Mouse (Mus musculus) MEL (cell line): ENCODE data around the gene Ssh1. TPM values are rescaled to one million over a fixed set of nuclear protein-coding genes. Genes with fewer than 3 reads are reported as not detected.

Experiments
- DNase-seq: peaks from one replicate; pipeline ENCODE4 v3.0.0; 2011; ENCODE audit warnings: low read depth, low spot score
- H3K27ac ChIP-seq: 2 replicates; pipeline ENCODE4 v1.5.1; 2012; ENCODE audit warnings: low read depth, mild to moderate bottlenecking, control low read depth, low read length, moderate library complexity; ENCODE audit not compliant: control insufficient read depth
- H3K27me3 ChIP-seq, 2 experiments: fragments of 150-350 bp in 1 of 2; sonication (generic) in 1 of 2; 2 replicates each; pipeline ENCODE4 v1.6.1; 2012; ENCODE audit warnings: low read length in 2 of 2, mild to moderate bottlenecking in 2 of 2, improper control_type of control experiment in 1 of 2, moderate library complexity in 1 of 2; ENCODE audit not compliant: insufficient read depth in 2 of 2, control insufficient read depth in 1 of 2
- H3K36me3 ChIP-seq, 2 experiments: 2 replicates each; pipeline ENCODE4 v1.6.1; 2012 to 2014; ENCODE audit warnings: low read length in 2 of 2, improper control_type of control experiment in 1 of 2, inconsistent platforms in 1 of 2, mild to moderate bottlenecking in 1 of 2; ENCODE audit not compliant: insufficient read depth in 2 of 2, control insufficient read depth in 1 of 2
- H3K4me1 ChIP-seq, 2 experiments: fragments of 150-350 bp in 1 of 2; sonication (generic) in 1 of 2; 2 replicates each; pipeline ENCODE4 v1.6.1; 2012; ENCODE audit warnings: low read length in 2 of 2, improper control_type of control experiment in 1 of 2, mild to moderate bottlenecking in 1 of 2; ENCODE audit not compliant: insufficient read depth in 2 of 2, control insufficient read depth in 1 of 2
- H3K4me3 ChIP-seq, 2 experiments: fragments of 150-350 bp in 1 of 2; sonication (generic) in 1 of 2; 2 replicates each; pipeline ENCODE4 v1.5.1; 2012; ENCODE audit warnings: low read depth in 2 of 2, low read length in 2 of 2, mild to moderate bottlenecking in 2 of 2, moderate library complexity in 2 of 2, control low read depth in 1 of 2, improper control_type of control experiment in 1 of 2; ENCODE audit not compliant: control insufficient read depth in 1 of 2, insufficient read depth in 1 of 2
- H3K79me2 ChIP-seq: 2 replicates; pipeline ENCODE4 v1.6.1; 2012; ENCODE audit warnings: mild to moderate bottlenecking, low read length, moderate library complexity; ENCODE audit not compliant: control insufficient read depth, poor library complexity, insufficient read depth
- H3K9ac ChIP-seq: 2 replicates; pipeline ENCODE4 v1.6.1; 2012; ENCODE audit warnings: low read depth, mild to moderate bottlenecking, control low read depth, low read length, moderate library complexity; ENCODE audit not compliant: control insufficient read depth, poor library complexity, severe bottlenecking
- H3K9me3 ChIP-seq: fragments of 150-350 bp; sonication (generic); replicated peaks from 2 replicates; pipeline ENCODE4 v1.6.1; 2012; ENCODE audit warnings: mild to moderate bottlenecking, low read length, improper control_type of control experiment, moderate library complexity; ENCODE audit not compliant: insufficient read depth
- CHD1 ChIP-seq: IDR thresholded peaks from 2 replicates; pipeline ENCODE4 v1.6.1; 2012; ENCODE audit warnings: low read depth, mild to moderate bottlenecking, inconsistent platforms, low read length, improper control_type of control experiment
- CHD2 ChIP-seq: IDR thresholded peaks from 2 replicates; pipeline ENCODE4 v1.6.1; 2011; ENCODE audit warnings: low read length, improper control_type of control experiment
- CTCF ChIP-seq, 3 experiments: IDR thresholded peaks in 2 of 3; conservative IDR thresholded peaks in 1 of 3; 2 replicates each; pipeline ENCODE4 v1.5.1; 2011 to 2012; ENCODE audit warnings: low read length in 3 of 3, low read depth in 2 of 3, mild to moderate bottlenecking in 2 of 3, improper control_type of control experiment in 1 of 3, inconsistent platforms in 1 of 3, mixed read lengths in 1 of 3, moderate library complexity in 1 of 3; ENCODE audit not compliant: control insufficient read depth in 1 of 3, insufficient read depth in 1 of 3, poor library complexity in 1 of 3, severe bottlenecking in 1 of 3
- EP300 ChIP-seq, 2 experiments: IDR thresholded peaks; 2 replicates each; pipeline ENCODE4 v1.6.1; 2011; ENCODE audit warnings: improper control_type of control experiment in 2 of 2, low read length in 2 of 2, low read depth in 1 of 2, mild to moderate bottlenecking in 1 of 2
- GABPA ChIP-seq: IDR thresholded peaks from 2 replicates; pipeline ENCODE4 v1.6.1; 2012; ENCODE audit warnings: low read depth, mild to moderate bottlenecking, inconsistent platforms, low read length, improper control_type of control experiment, moderate library complexity
- JUND ChIP-seq: IDR thresholded peaks from 2 replicates; pipeline ENCODE4 v1.6.1; 2011; ENCODE audit warnings: low read depth, mild to moderate bottlenecking, improper control_type of control experiment, low read length
- MXI1 ChIP-seq: IDR thresholded peaks from 2 replicates; pipeline ENCODE4 v1.6.1; 2011; ENCODE audit warnings: mild to moderate bottlenecking, low read depth, low read length, improper control_type of control experiment
- MYB ChIP-seq: IDR thresholded peaks from 2 replicates; pipeline ENCODE4 v1.6.1; 2011; ENCODE audit warnings: mild to moderate bottlenecking, low read depth, low read length, improper control_type of control experiment
- MYC ChIP-seq: IDR thresholded peaks from 2 replicates; pipeline ENCODE4 v1.6.1; 2011; ENCODE audit warnings: low read depth, mild to moderate bottlenecking, low read length, improper control_type of control experiment, moderate library complexity
- NRF1 ChIP-seq: IDR thresholded peaks from 2 replicates; pipeline ENCODE4 v1.6.1; 2014; ENCODE audit warnings: low read depth, mild to moderate bottlenecking, inconsistent platforms, low read length, improper control_type of control experiment, moderate library complexity; ENCODE audit not compliant: poor library complexity, insufficient read depth, severe bottlenecking
- POLR2A ChIP-seq, 2 experiments: IDR thresholded peaks; 2 replicates each; pipeline ENCODE4 v1.6.1; 2011 to 2012; ENCODE audit warnings: low read length in 2 of 2, mild to moderate bottlenecking in 2 of 2, control low read depth in 1 of 2, improper control_type of control experiment in 1 of 2, low read depth in 1 of 2, moderate library complexity in 1 of 2; ENCODE audit not compliant: control insufficient read depth in 1 of 2, insufficient read depth in 1 of 2, poor library complexity in 1 of 2
- POLR2AphosphoS5 ChIP-seq: IDR thresholded peaks from 2 replicates; pipeline ENCODE4 v1.6.1; 2012; ENCODE audit warnings: low read depth, borderline replicate concordance, mild to moderate bottlenecking, inconsistent platforms, low read length, moderate library complexity, mixed read lengths
- RCOR1 ChIP-seq: IDR thresholded peaks from 2 replicates; pipeline ENCODE4 v1.6.1; 2012; ENCODE audit warnings: low read depth, mild to moderate bottlenecking, inconsistent platforms, low read length, improper control_type of control experiment
- SIN3A ChIP-seq: IDR thresholded peaks from 2 replicates; pipeline ENCODE4 v1.6.1; 2012; ENCODE audit warnings: low read length, improper control_type of control experiment, inconsistent platforms
- SMC3 ChIP-seq: IDR thresholded peaks from 2 replicates; pipeline ENCODE4 v1.6.1; 2011; ENCODE audit warnings: low read depth, low read length, improper control_type of control experiment
- TAL1 ChIP-seq: IDR thresholded peaks from 2 replicates; pipeline ENCODE4 v1.6.1; 2012; ENCODE audit warnings: mild to moderate bottlenecking, inconsistent platforms, low read length, moderate library complexity, mixed read lengths
- TCF12 ChIP-seq: IDR thresholded peaks from 2 replicates; pipeline ENCODE4 v1.6.1; 2014; ENCODE audit warnings: low read depth, mild to moderate bottlenecking, inconsistent platforms, low read length, improper control_type of control experiment, moderate library complexity
- UBTF ChIP-seq: IDR thresholded peaks from 2 replicates; pipeline ENCODE4 v1.6.1; 2012; ENCODE audit warnings: low read depth, mild to moderate bottlenecking, inconsistent platforms, low read length, improper control_type of control experiment, moderate library complexity, borderline replicate concordance; ENCODE audit not compliant: insufficient read depth
- USF1 ChIP-seq: IDR thresholded peaks from 2 replicates; pipeline ENCODE4 v1.6.1; 2014; ENCODE audit warnings: low read depth, mild to moderate bottlenecking, inconsistent platforms, low read length, improper control_type of control experiment, moderate library complexity
- ZMIZ1 ChIP-seq: IDR thresholded peaks from 2 replicates; pipeline ENCODE4 v1.6.1; 2012; ENCODE audit warnings: low read depth, mild to moderate bottlenecking, inconsistent platforms, low read length, improper control_type of control experiment, moderate library complexity
- ZNF384 ChIP-seq: IDR thresholded peaks from 2 replicates; pipeline ENCODE4 v1.6.1; 2012; ENCODE audit warnings: low read depth, mild to moderate bottlenecking, inconsistent platforms, low read length, improper control_type of control experiment
- polyA plus RNA-seq, 2 experiments: library from polyadenylated mRNA; stranded (reverse) in 1 of 2; unstranded in 1 of 2; fragments of >175 nt in 1 of 2; fragments of >200 nt in 1 of 2; gene quantifications; 2 replicates each; pipeline versions ENCODE4 v1.2.1 to v1.2.4; 2012; ENCODE audit warnings: low replicate concordance in 2 of 2, low read depth in 1 of 2; ENCODE audit not compliant: insufficient read length in 2 of 2, insufficient read depth in 1 of 2, missing spikeins in 1 of 2
- total RNA-seq: library from RNA; depleted of rRNA; stranded (reverse); fragments of 300-350 nt; gene quantifications from 2 replicates; pipeline ENCODE4 v1.2.3, GENCODE M21; 2012

The Ssh1 gene
- total and polyA plus RNA-seq, 3 experiments: 2.3 to 6.8 TPM; not detected in 1

- Histone ChIP-seq H3K79me2 (no peaks in the 10 kb centered on the region), H3K9me3 (no peaks in the 10 kb centered on the region), H3K27ac (no peak overlapping the region), H3K36me3 (peaks cover 0 to 8% of the 10 kb centered on the region in 2 experiments; a peak in 2 of 4 replicates), H3K4me1 (peaks cover 6 to 28% of the 10 kb centered on the region in 2 experiments; a peak in 3 of 4 replicates), H3K9ac (no peak overlapping the region), H3K4me3 (no peak overlapping the region), H3K27me3 (no peaks in the 10 kb centered on the region)
- DNase-seq: no peak
- TF ChIP-seq USF1: no peak
- TF ChIP-seq MYB: no peak
- no peak for TF ChIP-seq UBTF
- TF ChIP-seq SMC3: no peak
- TF ChIP-seq POLR2A (IDR thresholded peaks at IDR 0.05; ENCODE audit: control insufficient read depth in 1 of 2, insufficient read depth in 1 of 2, low read depth in 1 of 2, low read length in 2 of 2, poor library complexity in 1 of 2): no peak
- TF ChIP-seq ZNF384: no peak
- TF ChIP-seq GABPA: no peak
- TF ChIP-seq MYC: no peak
- no peak for TF ChIP-seq JUND
- TF ChIP-seq TCF12: no peak
Measured at GRCm38 (mm10) chr5:113929526-113929925, 64.2 kb downstream of the Ssh1 start.

- TF ChIP-seq POLR2AphosphoS5: no peak
- no peak for TF ChIP-seq ZNF384
- TF ChIP-seq CHD1: no peak
- no peak for TF ChIP-seq RCOR1
- no peak for TF ChIP-seq SIN3A
- TF ChIP-seq NRF1: no peak
- no peak for TF ChIP-seq CTCF (IDR thresholded peaks at IDR 0.05 in 2 of 3, conservative IDR thresholded peaks at IDR 0.05 in 1 of 3; ENCODE audit: control insufficient read depth in 1 of 3, insufficient read depth in 1 of 3, low read depth in 2 of 3, low read length in 3 of 3, poor library complexity in 1 of 3, severe bottlenecking in 1 of 3)
- TF ChIP-seq MXI1: no peak
- TF ChIP-seq EP300 (IDR thresholded peaks at IDR 0.05; ENCODE audit: low read depth in 1 of 2, low read length in 2 of 2): peak in 1 of 2 experiments; percentile 34; a peak in 1 of 4 replicates
- no peak for TF ChIP-seq ZMIZ1
- peak; percentile 36; the same call in 1 of the 2 replicates for TF ChIP-seq TAL1
- no peak for TF ChIP-seq MYC
- TF ChIP-seq CHD2: no peak
- no peaks in the 10 kb centered on the region for H3K27me3 ChIP-seq
- no peaks in the 10 kb centered on the region for H3K79me2 ChIP-seq
- no peaks in the 10 kb centered on the region for H3K9me3 ChIP-seq
- peak; percentile 50 for DNase-seq
- no peak overlapping the region for H3K9ac ChIP-seq
- H3K4me3 ChIP-seq: no peak overlapping the region
- no peak overlapping the region for H3K27ac ChIP-seq
- no peaks in the 10 kb centered on the region for H3K36me3 ChIP-seq
- H3K4me1 ChIP-seq: peaks cover 0 to 3% of the 10 kb centered on the region in 2 experiments; a peak in 1 of 4 replicates
Measured at GRCm38 (mm10) chr5:113924608-113925007, 69.1 kb downstream of the Ssh1 start.
